In the genomic region with DNA sequence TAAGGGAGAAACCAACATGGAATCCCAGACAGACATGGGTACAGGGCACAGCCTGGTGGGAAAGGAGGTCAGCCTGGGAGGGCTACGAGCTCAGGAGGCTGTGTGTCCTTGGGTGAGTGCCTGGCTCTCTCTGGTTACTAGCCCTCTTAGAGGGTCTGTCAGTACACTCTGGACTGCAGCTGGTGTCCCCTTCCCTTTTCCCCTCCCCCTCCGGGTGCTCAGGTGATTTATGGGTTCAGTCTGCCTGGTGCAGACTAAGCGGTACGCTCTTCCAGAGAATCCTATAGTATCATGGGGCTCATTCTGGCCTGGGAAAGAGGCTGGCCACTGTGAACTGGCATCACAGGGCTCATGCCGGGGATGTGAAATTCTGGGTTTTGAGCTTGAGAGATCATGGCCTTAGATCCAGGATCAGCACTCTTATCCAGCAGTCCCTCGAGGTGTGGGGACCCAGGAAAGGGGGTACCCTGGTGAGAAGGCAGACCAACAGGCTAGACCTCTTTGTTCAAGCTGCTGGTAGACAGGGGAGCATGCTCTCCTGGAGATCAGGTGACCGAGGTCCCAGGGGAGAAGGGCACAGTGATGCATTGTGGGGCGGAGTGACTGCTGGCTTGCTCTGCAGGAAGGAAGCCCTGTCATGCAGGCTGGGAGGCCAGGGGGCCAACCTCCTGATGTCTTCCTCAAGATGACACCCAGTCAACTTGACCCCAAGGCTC, we compare ENCODE assay signal across 12 mouse cellular contexts. TPM values are rescaled to one million over a fixed set of nuclear protein-coding genes. Genes with fewer than 3 reads are reported as not detected.
DNase-seq lines count a peak whose midpoint lies in the region; ATAC-seq and TF ChIP-seq lines count a peak whose summit lies in the region.
"Had no signal": no experiment of that assay in that cellular context is flagged by ENCODE, and none has a peak within 500 bp of the region (broad histone marks: within the 10 kb centered on the region; RNA-seq: fewer than 3 reads in every experiment).

No protein-coding gene starts in this region.

- TF ChIP-seq CTCF in liver, embryonic 14.5 days (IDR thresholded peaks at IDR 0.05; ENCODE audit: low read depth) = no peak

- peaks cover 86% of the 10 kb centered on the region for H3K36me3 ChIP-seq in megakaryocyte, embryonic 14.5 days (replicated peaks; ENCODE audit: low read length)
- peaks cover 20% of the 10 kb centered on the region for H3K36me3 ChIP-seq in liver, embryonic 14.5 days (replicated peaks; ENCODE audit: control insufficient read depth, insufficient read depth, low read depth)
- H3K36me3 ChIP-seq in splenic B cell, adult 2 months (ENCODE audit: control insufficient read depth, insufficient read depth, low read length, poor library complexity, severe bottlenecking) = no peaks in the 10 kb centered on the region; the same call in 1 of the 2 replicates

- no peak overlapping the region for H3K4me2 ChIP-seq in liver, embryonic 14.5 days (ENCODE audit: low read depth)
- H3K4me2 ChIP-seq: forebrain, embryonic 15.5 days; midbrain, embryonic 11.5 days had no signal

- no peaks in the 10 kb centered on the region for H3K9me3 ChIP-seq in megakaryocyte, embryonic 14.5 days
- H3K9me3 ChIP-seq in liver, embryonic 14.5 days (ENCODE audit: control insufficient read depth, low read length) = no peaks in the 10 kb centered on the region
- H3K9me3 ChIP-seq: forebrain, embryonic 15.5 days had no signal

- DNase-seq in kidney, adult 11 months = peak; percentile 69
- DNase-seq in liver, embryonic 14.5 days (ENCODE audit: low read depth in 3 of 3, low spot score in 3 of 3) = no peak
- peak; percentile 97 for DNase-seq in splenic B cell, adult 2 months (ENCODE audit: low read depth, low spot score)
- DNase-seq in thymus, postnatal 36 days = no peak
- DNase-seq: heart, postnatal 4 days had no signal

- H3K9ac ChIP-seq in liver, embryonic 14.5 days (replicated peaks) = no peak overlapping the region
- H3K9ac ChIP-seq: forebrain, embryonic 15.5 days had no signal

- TF ChIP-seq EP300 in liver, embryonic 14.5 days (IDR thresholded peaks at IDR 0.05; ENCODE audit: low read depth) = no peak

- ATAC-seq in megakaryocyte, adult 5-6 weeks (ENCODE audit: poor library complexity, severe bottlenecking) = no peak
- 0 out of 2 replicates have a peak, but pooled peaks have one; percentile 3 for ATAC-seq in liver, embryonic 14.5 days (ENCODE audit: insufficient read depth)
- no peak for ATAC-seq in activated CD4-positive, CD25-positive, alpha-beta regulatory T cell, adult 4 months
- ATAC-seq: forebrain, embryonic 15.5 days; Patski had no signal

- WGBS in liver, embryonic 14.5 days (ENCODE audit: insufficient replicate concordance) = 67% methylated on average over 8 of the region's 8 CpGs

- no peak overlapping the region for H3K27ac ChIP-seq in liver, embryonic 14.5 days
- H3K27ac ChIP-seq: forebrain, embryonic 15.5 days had no signal

- H3K27me3 ChIP-seq in megakaryocyte, embryonic 14.5 days (replicated peaks) = no peaks in the 10 kb centered on the region
- no peaks in the 10 kb centered on the region for H3K27me3 ChIP-seq in liver, embryonic 14.5 days (ENCODE audit: control insufficient read depth, insufficient read depth, low read length)
- no peaks in the 10 kb centered on the region for H3K27me3 ChIP-seq in splenic B cell, adult 2 months (ENCODE audit: control insufficient read depth, insufficient read depth, low read length, poor library complexity, severe bottlenecking)
- H3K27me3 ChIP-seq: forebrain, embryonic 15.5 days; Patski had no signal

- H3K4me1 ChIP-seq in megakaryocyte, embryonic 14.5 days = peaks cover 94% of the 10 kb centered on the region
- peaks cover 0 to 7% of the 10 kb centered on the region in 2 experiments; a peak in 3 of 4 replicates for H3K4me1 ChIP-seq in liver, embryonic 14.5 days (replicated peaks; ENCODE audit: control insufficient read depth in 2 of 2, insufficient read depth in 2 of 2, low read length in 1 of 2)

- H3K4me3 ChIP-seq in megakaryocyte, embryonic 14.5 days (replicated peaks) = peak overlapping the region; percentile 87
- H3K4me3 ChIP-seq in liver, embryonic 14.5 days (ENCODE audit: insufficient read depth in 1 of 2, low read depth in 2 of 2, low read length in 2 of 2) = no peak overlapping the region
- H3K4me3 ChIP-seq: forebrain, embryonic 15.5 days had no signal

RNA-seq across cellular contexts. Expression of gene Pias4, which starts 6.0 kb away (rescaled TPM):
- polyA plus RNA-seq in megakaryocyte, embryonic 14.5 days (2012; ENCODE audit: insufficient read depth, low replicate concordance) = 95.2 and 184 TPM in 2 replicates
- 10.1 and 13.7 TPM in 2 replicates for total RNA-seq in megakaryocyte, adult 5-6 weeks (2015)
- 12.9 and 13.3 TPM in 2 replicates for total RNA-seq in megakaryocyte, adult 5-6 weeks (2017)
- 11.2 and 13.2 TPM in 2 replicates for polyA plus RNA-seq in liver, embryonic 14.5 days (2012; rRNA removed)
- 14.9 and 19.0 TPM in 2 replicates for polyA plus RNA-seq in liver, embryonic 14.5 days (2014; fragmentation: Nextera tagmentation; extraction: Ambion mirVana)
- 10 to 100 TPM; 17.6 to 23.8 TPM for polyA plus RNA-seq in activated CD4-positive, CD25-positive, alpha-beta regulatory T cell, adult 4 months (2017; shearing (Covaris generic))

RNA-seq across cellular contexts. Expression of gene Eef2, which starts 14.7 kb away (rescaled TPM):
- 439 and 1,295 TPM in 2 replicates for polyA plus RNA-seq in megakaryocyte, embryonic 14.5 days (2012; ENCODE audit: insufficient read depth, low replicate concordance)
- total RNA-seq in megakaryocyte, adult 5-6 weeks (2015) = 394 and 408 TPM in 2 replicates
- total RNA-seq in megakaryocyte, adult 5-6 weeks (2017) = 983 and 1,066 TPM in 2 replicates
- 476 and 570 TPM in 2 replicates for polyA plus RNA-seq in liver, embryonic 14.5 days (2012; rRNA removed)
- polyA plus RNA-seq in liver, embryonic 14.5 days (2014; fragmentation: Nextera tagmentation; extraction: Ambion mirVana) = 233 and 270 TPM in 2 replicates
- polyA plus RNA-seq in activated CD4-positive, CD25-positive, alpha-beta regulatory T cell, adult 4 months (2017; shearing (Covaris generic)) = 1,000 to 10,000 TPM in 1 of 2 experiments, 100 to 1,000 TPM in 1; 933 to 1,303 TPM

RNA-seq across cellular contexts. Expression of gene Dapk3, which starts 21.0 kb away (rescaled TPM):
- polyA plus RNA-seq in megakaryocyte, embryonic 14.5 days (2012; ENCODE audit: insufficient read depth, low replicate concordance) = 168 TPM in 2 replicates
- 9.8 and 12.7 TPM in 2 replicates for total RNA-seq in megakaryocyte, adult 5-6 weeks (2015)
- total RNA-seq in megakaryocyte, adult 5-6 weeks (2017) = 27.5 and 36.6 TPM in 2 replicates
- polyA plus RNA-seq in liver, embryonic 14.5 days (2012; rRNA removed) = 16.6 and 17.6 TPM in 2 replicates
- polyA plus RNA-seq in liver, embryonic 14.5 days (2014; fragmentation: Nextera tagmentation; extraction: Ambion mirVana) = 13.0 and 16.5 TPM in 2 replicates
- polyA plus RNA-seq in activated CD4-positive, CD25-positive, alpha-beta regulatory T cell, adult 4 months (2017; shearing (Covaris generic)) = 1 to 10 TPM; 4.1 to 4.9 TPM

RNA-seq across cellular contexts. Expression of gene 4930442H23Rik, which starts 21.9 kb away (rescaled TPM):
- not detected in 2 replicates for polyA plus RNA-seq in megakaryocyte, embryonic 14.5 days (2012; ENCODE audit: insufficient read depth, low replicate concordance)
- not detected in 2 replicates for total RNA-seq in megakaryocyte, adult 5-6 weeks (2015)
- total RNA-seq in megakaryocyte, adult 5-6 weeks (2017) = not detected in 2 replicates
- not detected in 2 replicates for polyA plus RNA-seq in liver, embryonic 14.5 days (2012; rRNA removed)
- polyA plus RNA-seq in liver, embryonic 14.5 days (2014; fragmentation: Nextera tagmentation; extraction: Ambion mirVana) = not detected in 2 replicates
- polyA plus RNA-seq in activated CD4-positive, CD25-positive, alpha-beta regulatory T cell, adult 4 months (2017; shearing (Covaris generic)) = not detected
- total RNA-seq: heart, postnatal 4 days; left cerebral cortex, postnatal 25 days had no signal
- polyA plus RNA-seq: midbrain, embryonic 11.5 days had no signal

RNA-seq across cellular contexts. Expression of gene Zbtb7a, which starts 26.7 kb away (rescaled TPM):
- 100.0 and 136 TPM in 2 replicates for polyA plus RNA-seq in megakaryocyte, embryonic 14.5 days (2012; ENCODE audit: insufficient read depth, low replicate concordance)
- total RNA-seq in megakaryocyte, adult 5-6 weeks (2015) = 25.0 and 27.0 TPM in 2 replicates
- 8.8 and 14.5 TPM in 2 replicates for total RNA-seq in megakaryocyte, adult 5-6 weeks (2017)
- 15.2 and 16.3 TPM in 2 replicates for polyA plus RNA-seq in liver, embryonic 14.5 days (2012; rRNA removed)
- polyA plus RNA-seq in liver, embryonic 14.5 days (2014; fragmentation: Nextera tagmentation; extraction: Ambion mirVana) = 25.1 and 30.8 TPM in 2 replicates
- 10 to 100 TPM; 10.7 to 12.4 TPM for polyA plus RNA-seq in activated CD4-positive, CD25-positive, alpha-beta regulatory T cell, adult 4 months (2017; shearing (Covaris generic))

Comparison
In these comparisons a context has a peak if more than half of its experiments do, and no peak if none do; other contexts are left out.
1. DNase-seq: peak in kidney, adult 11 months (single experiment) and splenic B cell, adult 2 months (single experiment); none in liver, embryonic 14.5 days (0 of 3) and thymus, postnatal 36 days (0 of 2).